Mouse (Mus musculus) kidney, adult 2 months (tissue): ENCODE measurements around the gene Vipr2. TPM values are rescaled to one million over a fixed set of nuclear protein-coding genes. Genes with fewer than 3 reads are reported as not detected.

Experiments used
- DNase-seq: peaks from one replicate; pipeline ENCODE4 v3.0.0; 2021
- H3K27ac ChIP-seq: fragments of 200-500 bp; 2 replicates; pipeline ENCODE4 v1.5.1; 2012; ENCODE audit warnings: low read depth, low read length, control low read depth, inconsistent platforms; ENCODE audit not compliant: insufficient read depth
- H3K27me3 ChIP-seq: fragments of 200-500 bp; replicated peaks from 2 replicates; pipeline ENCODE4 v1.6.1; 2012; ENCODE audit warnings: mild to moderate bottlenecking, moderate library complexity, low read length, inconsistent platforms; ENCODE audit not compliant: control insufficient read depth, insufficient read depth
- H3K36me3 ChIP-seq: fragments of 200-500 bp; 2 replicates; pipeline ENCODE4 v1.6.1; 2012; ENCODE audit warnings: mild to moderate bottlenecking, moderate library complexity, low read length, inconsistent platforms; ENCODE audit not compliant: control insufficient read depth, insufficient read depth
- H3K4me1 ChIP-seq: fragments of 200-500 bp; 2 replicates; pipeline ENCODE4 v1.6.1; 2011; ENCODE audit warnings: low read length; ENCODE audit not compliant: control insufficient read depth, insufficient read depth
- H3K4me3 ChIP-seq: fragments of 200-500 bp; 2 replicates; pipeline ENCODE4 v1.5.1; 2011; ENCODE audit warnings: mild to moderate bottlenecking, low read depth, low read length, control low read depth; ENCODE audit not compliant: insufficient read depth
- CTCF ChIP-seq: fragments of 200-500 bp; conservative IDR thresholded peaks from 2 replicates; pipeline ENCODE4 v1.5.1; 2011; ENCODE audit warnings: low read depth, mild to moderate bottlenecking, control low read depth, low read length, moderate library complexity, mixed read lengths; ENCODE audit not compliant: insufficient read depth, insufficient read length
- POLR2A ChIP-seq: fragments of 200-500 bp; IDR thresholded peaks from one replicate; pipeline ENCODE4 v1.6.1; 2011; ENCODE audit warnings: low read depth, low read length, control low read depth
- WGBS: fragments of 180-500 bp; shearing (Covaris S2); methylation state at CpG from one replicate; pipeline ENCODE4 v1.1.7; 2018; 5-methylcytosine and 5-hydroxymethylcytosine counted together
- polyA plus RNA-seq: library from polyadenylated mRNA; depleted of rRNA; stranded (reverse); fragments of >200 nt; gene quantifications from 2 replicates; pipeline ENCODE4 v1.2.3, GENCODE M21; 2012

Vipr2 gene
- polyA plus RNA-seq, 1 experiment: 0.52 TPM

DNA sequence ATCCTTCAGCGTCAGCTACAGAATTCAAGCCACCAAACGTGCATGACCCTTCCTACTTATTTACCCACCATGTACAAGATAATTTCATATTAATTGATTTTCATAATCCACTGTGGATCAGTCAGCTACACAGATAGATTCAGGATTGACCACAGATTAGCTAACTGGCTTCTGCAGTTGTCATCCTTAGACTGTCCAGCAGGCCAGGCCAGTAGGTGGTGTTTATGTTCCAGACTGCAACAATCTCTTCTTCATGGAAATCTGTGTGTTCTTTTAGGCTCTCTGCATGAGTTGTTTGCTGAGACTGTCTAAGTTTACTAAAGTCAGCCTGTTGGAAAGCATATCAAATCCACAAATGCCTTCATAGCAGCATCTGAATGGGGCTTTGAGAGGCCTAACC, 82.2 kb downstream of the Vipr2 start:
- no peaks in the 10 kb centered on the region for H3K36me3 ChIP-seq
- no peak for DNase-seq
- WGBS: 97% methylated on average over 2 of the region's 2 CpGs

DNA sequence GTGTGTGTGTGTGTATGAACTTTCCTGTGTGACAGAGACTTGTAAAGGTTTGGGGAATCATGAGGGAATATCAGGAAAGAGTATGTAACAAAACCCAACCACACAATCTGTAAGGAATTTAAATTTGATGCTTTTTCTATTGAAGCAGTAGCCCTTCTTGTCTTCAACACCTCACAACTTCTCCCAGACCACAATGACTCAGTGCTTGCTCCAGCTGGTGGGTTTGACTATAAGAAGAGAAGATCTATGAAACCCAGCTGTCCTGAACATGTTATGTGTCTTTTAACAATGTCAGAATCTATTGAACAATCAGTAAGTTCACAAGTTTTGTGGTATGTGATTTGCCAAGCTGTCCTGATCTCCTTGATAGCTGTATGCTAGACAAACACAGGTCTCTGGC, 87.8 kb downstream of the Vipr2 start:
- Histone ChIP-seq H3K27ac (no peak overlapping the region), H3K36me3 (no peaks in the 10 kb centered on the region), H3K4me1 (no peaks in the 10 kb centered on the region), H3K27me3 (no peaks in the 10 kb centered on the region), H3K4me3 (no peak overlapping the region)
- DNase-seq: no peak
- no peak for TF ChIP-seq POLR2A
- TF ChIP-seq CTCF: no peak

More for the DNA sequence above, 82.2 kb downstream of the Vipr2 start:
- TF ChIP-seq CTCF (no peak), POLR2A (no peak)
- no peaks in the 10 kb centered on the region for H3K27me3 ChIP-seq
- no peak overlapping the region for H3K27ac ChIP-seq
- H3K4me1 ChIP-seq: no peaks in the 10 kb centered on the region
- no peak overlapping the region for H3K4me3 ChIP-seq

GRCm38 (mm10) chr12:116169666-116170065, 92.1 kb downstream of the Vipr2 start:
- H3K36me3 ChIP-seq: no peaks in the 10 kb centered on the region
- 61% methylated on average over 5 of the region's 5 CpGs for WGBS
- TF ChIP-seq CTCF (no peak), POLR2A (no peak)
- H3K27ac ChIP-seq: no peak overlapping the region
- DNase-seq: peak; percentile 4
- no peaks in the 10 kb centered on the region for H3K27me3 ChIP-seq
- no peaks in the 10 kb centered on the region for H3K4me1 ChIP-seq
- H3K4me3 ChIP-seq: no peak overlapping the region

GRCm38 (mm10) chr12:116176930-116177329, 99.4 kb downstream of the Vipr2 start:
- no peaks in the 10 kb centered on the region for H3K27me3 ChIP-seq
- no peak overlapping the region for H3K4me3 ChIP-seq
- no peaks in the 10 kb centered on the region for H3K36me3 ChIP-seq
- no peak for TF ChIP-seq POLR2A
- peak; percentile 39 for TF ChIP-seq CTCF
- 86% methylated on average over 3 of the region's 3 CpGs for whole genome bisulfite sequencing
- no peaks in the 10 kb centered on the region for H3K4me1 ChIP-seq
- peak; percentile 9 for DNase-seq
- no peak overlapping the region for H3K27ac ChIP-seq

DNA sequence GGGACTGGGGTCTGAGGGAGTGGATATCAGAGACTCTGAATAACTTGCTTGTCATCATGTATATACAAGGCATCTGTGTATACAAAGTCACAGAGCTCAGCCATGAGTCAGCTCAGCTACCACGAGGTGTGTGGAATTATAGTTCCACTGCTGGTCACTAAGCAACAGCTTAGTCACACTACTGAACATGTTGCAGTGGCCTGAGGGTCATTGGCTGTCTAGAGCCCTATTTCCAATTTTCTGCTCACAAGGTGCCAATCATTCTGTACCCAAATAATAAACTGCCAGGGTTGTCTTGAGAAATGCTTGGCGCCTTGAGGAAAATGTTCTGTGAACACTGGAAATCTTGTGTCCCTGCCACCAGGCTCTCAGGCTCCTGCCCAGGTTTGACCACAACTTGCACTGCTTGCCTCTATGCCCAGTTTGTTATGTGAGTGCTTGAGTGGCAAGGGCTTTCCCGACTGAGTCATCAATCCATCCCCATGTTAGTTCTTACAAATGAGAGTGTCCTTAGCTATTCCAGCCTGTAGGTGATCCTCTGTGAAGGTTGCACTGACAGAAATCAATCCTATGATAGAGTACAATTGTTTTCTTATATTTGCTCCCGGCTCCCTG, 104.0 kb downstream of the Vipr2 start:
- H3K4me1 ChIP-seq: no peaks in the 10 kb centered on the region
- 78% methylated on average over 4 of the region's 4 CpGs for WGBS
- no peak overlapping the region for H3K4me3 ChIP-seq
- DNase-seq: no peak
- H3K27ac ChIP-seq: no peak overlapping the region
- H3K36me3 ChIP-seq: no peaks in the 10 kb centered on the region
- TF ChIP-seq POLR2A: no peak
- no peak for TF ChIP-seq CTCF
- no peaks in the 10 kb centered on the region for H3K27me3 ChIP-seq

DNA sequence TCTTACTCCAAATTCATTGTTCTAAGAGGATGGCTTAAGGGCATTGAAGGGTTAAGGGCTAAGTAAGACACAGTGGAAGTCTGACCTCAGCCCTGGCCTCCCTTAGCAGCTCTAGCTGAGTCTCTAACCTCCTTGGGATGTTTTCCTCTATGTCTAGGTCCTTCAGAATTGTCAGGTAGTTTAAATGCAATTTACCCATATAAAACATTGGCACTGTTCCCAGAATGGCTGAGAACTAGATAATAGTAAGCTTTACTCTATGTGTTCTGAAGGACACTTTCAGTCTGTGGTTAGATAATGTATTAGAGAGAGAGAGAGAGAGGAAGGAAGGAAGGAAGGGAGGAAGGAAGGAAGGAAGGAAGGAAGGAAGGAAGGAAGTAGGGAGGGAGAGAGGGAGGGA, 104.8 kb downstream of the Vipr2 start:
- Histone ChIP-seq H3K27ac (no peak overlapping the region), H3K4me3 (no peak overlapping the region), H3K27me3 (no peaks in the 10 kb centered on the region), H3K36me3 (no peaks in the 10 kb centered on the region), H3K4me1 (no peaks in the 10 kb centered on the region)
- no peak for DNase-seq
- TF ChIP-seq POLR2A (no peak), CTCF (no peak)

- no peak for TF ChIP-seq POLR2A
- no peak for TF ChIP-seq CTCF
- no peak overlapping the region for H3K4me3 ChIP-seq
- H3K27ac ChIP-seq: no peak overlapping the region
- WGBS: 83% methylated on average over 6 of the region's 6 CpGs
- H3K36me3 ChIP-seq: no peaks in the 10 kb centered on the region
- no peaks in the 10 kb centered on the region for H3K4me1 ChIP-seq
- no peaks in the 10 kb centered on the region for H3K27me3 ChIP-seq
- no peak for DNase-seq
These were observed 105.8 kb downstream of the Vipr2 start for GRCm38 (mm10) chr12:116183212-116183935.

DNA sequence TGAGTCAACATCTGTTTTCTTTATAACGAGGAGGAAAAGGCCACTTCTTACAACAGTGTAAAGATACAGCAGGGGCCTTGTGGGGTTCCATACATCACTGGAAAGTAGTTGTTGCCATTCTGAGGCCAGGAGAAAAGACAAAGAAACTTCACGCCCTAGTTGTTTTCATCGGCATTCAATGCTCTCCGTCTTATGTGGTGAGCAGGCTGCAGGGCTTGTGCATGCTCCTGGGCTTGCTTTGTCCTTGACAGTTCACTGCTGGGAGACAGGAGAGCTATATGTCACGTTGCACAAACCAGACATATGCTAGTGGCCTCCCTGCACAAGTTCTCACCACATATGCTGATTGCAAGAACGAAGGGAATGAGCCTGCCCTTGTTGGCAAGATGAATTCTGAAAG, 116.4 kb downstream of the Vipr2 start:
- no peak for DNase-seq
- no peaks in the 10 kb centered on the region for H3K27me3 ChIP-seq
- no peaks in the 10 kb centered on the region for H3K4me1 ChIP-seq
- WGBS: 63% methylated on average over 6 of the region's 6 CpGs
- TF ChIP-seq CTCF (no peak), POLR2A (no peak)
- H3K36me3 ChIP-seq: no peaks in the 10 kb centered on the region
- no peak overlapping the region for H3K27ac ChIP-seq
- no peak overlapping the region for H3K4me3 ChIP-seq
